Mouse (Mus musculus) erythroblast, embryonic 14.5 days (primary cell): Measurements from ENCODE around the gene Agpat1.

ENCODE experiments used
- GATA1 ChIP-seq: IDR thresholded peaks from 2 replicates; pipeline ENCODE4 v1.6.1; 2012; ENCODE audit warnings: low read length, inconsistent platforms, mixed read lengths
- TAL1 ChIP-seq: IDR thresholded peaks from 3 replicates; pipeline ENCODE4 v1.6.1; 2012; ENCODE audit warnings: low read length, inconsistent platforms, mixed read lengths

DNA sequence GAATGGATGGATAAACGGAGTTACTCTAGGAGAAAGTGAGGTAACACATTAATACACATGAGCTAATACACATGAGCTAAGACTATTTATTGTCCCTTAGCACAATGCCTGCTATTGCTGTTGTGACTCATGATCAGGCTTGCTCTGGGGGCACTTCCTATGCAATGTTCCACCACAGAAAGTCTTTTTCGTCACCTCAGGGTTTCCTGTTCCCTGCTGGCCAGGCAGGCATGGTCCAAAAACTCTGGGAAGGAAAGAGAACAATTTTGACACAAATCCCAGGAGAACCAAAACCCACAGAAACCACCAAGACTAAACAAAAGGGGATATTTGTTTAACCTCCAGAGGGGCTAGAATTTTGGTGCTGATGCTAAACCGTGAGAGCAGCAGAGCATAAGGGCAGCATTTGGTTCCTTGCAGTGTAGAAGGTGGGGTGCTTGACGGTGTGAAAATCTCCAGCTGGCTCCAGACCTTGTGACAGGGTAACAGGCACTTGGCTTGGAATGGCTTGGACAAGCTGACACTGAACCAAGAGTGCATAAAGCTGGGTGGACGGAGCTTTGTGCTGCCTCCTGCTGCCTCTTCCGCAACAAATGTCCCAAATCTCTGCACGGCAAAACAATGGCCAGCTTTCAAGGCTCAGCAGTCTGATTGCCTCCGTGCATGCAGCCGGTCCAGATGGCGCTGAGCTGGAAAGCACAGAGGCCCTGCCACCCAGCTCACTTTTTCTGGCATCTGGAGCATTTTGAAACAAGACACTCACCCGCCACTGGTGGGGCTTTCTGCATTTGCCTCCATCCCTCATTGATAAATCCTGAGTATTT, 36.9 kb downstream of the Agpat1 start:
- TF ChIP-seq GATA1 = no peak
- no peak for TF ChIP-seq TAL1
